Mouse (Mus musculus) intestine, embryonic 16.5 days (tissue): Measurements from ENCODE around the gene Bean1. TPM values are rescaled to one million over a fixed set of nuclear protein-coding genes. Genes with fewer than 3 reads are reported as not detected.

Source experiments
- ATAC-seq: fragments of 200-750 bp; cut with Nextera tagmentation; 2 replicates; pipeline ENCODE4 v1.8.0; 2017; ENCODE audit warnings: moderate TSS enrichment, moderate library complexity
- H3K27ac ChIP-seq: fragments of 300-500 bp; sonication (generic); 2 replicates; pipeline ENCODE4 v1.5.1; 2014; ENCODE audit warnings: mild to moderate bottlenecking, low read length
- H3K27me3 ChIP-seq: fragments of 300-500 bp; sonication (generic); replicated peaks from 2 replicates; pipeline ENCODE4 v1.6.1; 2014; ENCODE audit warnings: low read length, control low read depth, mixed read lengths; ENCODE audit not compliant: control insufficient read depth, insufficient read depth
- H3K36me3 ChIP-seq: fragments of 300-500 bp; sonication (generic); 2 replicates; pipeline ENCODE4 v1.6.1; 2014; ENCODE audit warnings: low read length, control low read depth; ENCODE audit not compliant: control insufficient read depth, insufficient read depth
- H3K4me1 ChIP-seq: fragments of 300-500 bp; sonication (generic); 2 replicates; pipeline ENCODE4 v1.6.1; 2014; ENCODE audit warnings: low read length, control low read depth, mixed read lengths; ENCODE audit not compliant: control insufficient read depth, insufficient read depth
- H3K4me2 ChIP-seq: fragments of 300-500 bp; sonication (generic); 2 replicates; pipeline ENCODE4 v1.6.1; 2014; ENCODE audit warnings: low read depth, low read length, control low read depth
- H3K4me3 ChIP-seq: fragments of 300-500 bp; sonication (generic); 2 replicates; pipeline ENCODE4 v1.5.1; 2014; ENCODE audit warnings: mild to moderate bottlenecking, low read length
- H3K9ac ChIP-seq: fragments of 300-500 bp; sonication (generic); 2 replicates; pipeline ENCODE4 v1.6.1; 2014; ENCODE audit warnings: low read depth, low read length
- H3K9me3 ChIP-seq: fragments of 300-500 bp; sonication (generic); 2 replicates; pipeline ENCODE4 v1.6.1; 2016; ENCODE audit warnings: low read length, control low read depth; ENCODE audit not compliant: control insufficient read depth
- WGBS: fragments of 180-500 bp; shearing (Covaris S2); extraction: QIAGEN DNeasy Blood & Tissue Kit; methylation state at CpG from one replicate; pipeline ENCODE4 v1.1.7; 2014; 5-methylcytosine and 5-hydroxymethylcytosine counted together
- polyA plus RNA-seq: library from polyadenylated mRNA; unstranded; fragments of >200 nt; fragmentation: Nextera tagmentation; extraction: Ambion mirVana; gene quantifications from 2 replicates; pipeline ENCODE4 v1.2.1, GENCODE M21; 2015

Bean1 gene
- polyA plus RNA-seq = 0.82 and 1.1 TPM in 2 replicates

DNA sequence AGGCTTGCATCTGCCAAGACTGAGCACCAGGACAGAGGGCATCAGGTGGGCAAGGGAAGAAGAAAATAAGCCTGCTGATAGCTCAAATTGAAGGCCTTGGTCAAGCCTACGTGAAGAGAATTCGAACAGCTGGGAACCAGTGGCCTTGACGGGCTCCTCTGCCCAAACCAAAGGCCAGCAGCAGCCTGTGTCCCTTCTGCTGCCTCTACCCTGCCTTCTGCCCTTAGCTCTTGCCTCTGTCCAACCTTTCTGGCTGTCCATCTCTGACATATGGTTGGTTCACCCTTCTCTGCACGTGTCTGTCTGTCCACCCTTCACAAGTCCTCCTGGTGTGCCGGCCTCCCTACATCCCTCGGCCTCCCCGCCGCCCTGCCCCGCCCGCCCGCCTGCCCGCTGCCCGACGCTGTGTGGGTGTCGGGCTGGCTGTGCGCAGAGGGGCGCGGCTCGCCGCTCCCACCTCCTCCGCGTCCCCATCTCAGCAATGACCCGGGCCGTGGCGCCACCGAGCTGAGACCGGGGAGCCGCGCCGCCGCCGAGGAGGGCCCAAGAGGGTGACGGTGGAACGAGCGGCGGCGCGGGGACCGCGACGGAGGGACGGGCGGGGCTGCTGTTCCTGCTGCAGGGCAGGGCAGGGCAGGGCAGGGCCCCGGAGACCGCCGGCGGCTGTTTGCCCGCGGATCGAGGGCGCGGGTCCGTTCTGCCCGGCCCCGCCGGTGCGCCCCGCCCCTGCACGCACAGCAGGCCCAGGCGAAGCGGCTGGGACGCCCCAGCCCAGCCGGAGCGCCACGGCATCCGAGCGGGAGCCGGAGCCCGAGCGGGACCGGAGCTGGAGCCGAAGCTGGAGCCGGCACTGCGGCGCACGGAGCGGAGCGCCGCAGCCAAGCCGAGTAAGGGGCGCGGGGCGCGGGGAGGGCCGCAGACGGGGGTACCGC is at the start of gene Bean1:
Bean1 (plus strand) TSS at position 325 of the 932 bp plus-strand sequence.
- Histone ChIP-seq H3K27ac (no peak within 1 kb of the TSS), H3K9ac (peak within 1 kb of the TSS; percentile 73)
- WGBS = 2% methylated on average over 79 of the region's 87 CpGs

DNA sequence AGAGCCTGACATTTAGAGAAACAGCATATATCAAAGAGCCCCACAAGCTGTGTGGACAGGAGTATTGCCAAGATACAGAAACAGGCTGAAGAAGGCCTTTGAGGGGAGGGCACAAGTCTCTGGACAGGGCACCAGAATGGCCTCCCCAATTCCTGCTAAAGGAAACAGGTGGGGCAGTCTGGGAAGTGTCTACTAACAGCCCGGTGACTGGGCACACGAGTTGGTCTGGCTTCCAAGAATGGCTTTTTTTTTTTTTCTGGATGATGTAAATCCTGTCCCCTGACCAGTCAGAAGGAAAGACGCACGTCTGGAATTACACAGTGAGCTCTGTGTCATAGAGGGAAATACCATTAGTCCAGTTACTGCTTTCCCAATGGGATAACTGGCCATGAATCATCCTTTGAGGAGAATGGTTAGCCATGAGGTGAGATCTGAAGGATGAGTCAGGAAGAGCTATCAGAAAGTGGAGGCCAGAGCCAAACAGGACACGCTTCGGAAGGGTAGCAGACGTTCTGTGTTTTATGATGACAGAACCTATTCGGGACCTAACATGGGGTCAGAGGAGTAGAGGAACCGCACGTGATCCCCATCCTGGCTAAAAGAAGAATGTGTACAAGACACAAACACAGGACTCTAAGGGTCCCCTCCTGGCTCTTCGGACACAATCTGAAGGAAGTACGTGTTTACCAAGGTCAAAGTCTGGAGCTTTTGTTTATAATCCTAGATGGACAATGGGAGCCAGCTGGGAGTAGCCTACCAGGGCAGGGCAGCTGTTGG is 48.4 kb upstream of the Bean1 start:
- no peak overlapping the region for H3K27ac ChIP-seq
- H3K9ac ChIP-seq = no peak overlapping the region
- H3K9me3 ChIP-seq = no peaks in the 10 kb centered on the region
- H3K36me3 ChIP-seq = no peaks in the 10 kb centered on the region
- H3K4me3 ChIP-seq = no peak overlapping the region
- no peak for ATAC-seq
- no peaks in the 10 kb centered on the region for H3K27me3 ChIP-seq
- H3K4me1 ChIP-seq = no peaks in the 10 kb centered on the region
- no peak overlapping the region for H3K4me2 ChIP-seq
- WGBS = 70% methylated on average over 12 of the region's 12 CpGs

More for the DNA sequence above, at the start of gene Bean1:
- Histone ChIP-seq H3K27me3 (peaks cover 33% of the 10 kb centered on the region), H3K9me3 (no peaks in the 10 kb centered on the region), H3K36me3 (no peaks in the 10 kb centered on the region), H3K4me2 (peak within 1 kb of the TSS; percentile 99), H3K4me3 (peak within 1 kb of the TSS; percentile 67), H3K4me1 (peaks cover 8% of the 10 kb centered on the region)
- ATAC-seq = peak; percentile 92

DNA sequence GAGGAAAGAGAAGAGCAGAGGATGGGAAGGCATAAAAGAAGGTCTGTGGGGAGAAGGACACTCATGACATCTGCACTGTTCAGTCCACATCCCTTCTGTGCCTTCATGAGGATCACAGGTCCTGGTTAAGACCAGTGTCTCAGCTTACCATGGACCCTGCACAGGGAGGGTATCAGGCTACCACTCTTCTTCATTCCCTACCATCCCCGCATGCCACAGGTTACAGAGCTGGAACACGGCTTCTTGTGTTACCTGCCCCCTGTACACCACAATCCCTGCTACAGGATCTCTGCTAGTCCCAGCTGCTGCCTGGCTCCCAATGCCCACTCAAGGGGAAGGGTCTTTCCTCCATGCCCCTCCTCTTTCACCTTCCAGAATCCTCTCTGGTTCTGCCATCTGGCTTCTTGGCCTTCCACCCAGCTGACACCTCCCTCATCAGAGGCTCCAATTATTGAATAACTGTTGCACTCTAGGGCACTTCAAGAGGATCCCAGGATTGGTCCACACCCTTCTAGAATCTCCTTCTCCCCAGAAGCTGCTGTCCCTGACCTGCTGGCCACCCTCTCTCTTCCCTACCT is 47.1 kb upstream of the Bean1 start:
- H3K9me3 ChIP-seq = no peaks in the 10 kb centered on the region
- H3K36me3 ChIP-seq = no peaks in the 10 kb centered on the region
- no peak for ATAC-seq
- no peak overlapping the region for H3K4me3 ChIP-seq
- 92% methylated on average over 2 of the region's 2 CpGs for WGBS
- H3K4me1 ChIP-seq = no peaks in the 10 kb centered on the region
- no peaks in the 10 kb centered on the region for H3K27me3 ChIP-seq
- H3K9ac ChIP-seq = no peak overlapping the region
- H3K4me2 ChIP-seq = no peak overlapping the region
- H3K27ac ChIP-seq = no peak overlapping the region

DNA sequence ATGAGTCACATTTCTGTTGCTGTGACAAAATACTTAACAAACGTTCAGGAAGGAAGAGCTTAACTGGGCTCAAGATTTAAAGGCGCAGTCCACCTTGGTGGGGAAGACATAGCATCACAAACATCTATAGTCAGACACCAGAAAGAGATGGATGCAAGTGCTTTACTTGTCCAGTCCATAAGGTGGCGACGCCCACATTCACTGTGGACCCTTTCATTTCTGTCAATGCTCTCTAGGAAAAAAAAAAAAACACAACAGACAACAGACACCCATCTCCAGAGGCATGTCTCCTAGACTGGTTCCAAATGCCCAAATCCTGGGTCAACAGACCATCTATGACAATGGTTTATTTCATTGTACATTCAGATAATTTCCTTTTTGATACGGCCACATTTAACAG is 45.7 kb upstream of the Bean1 start:
- H3K27ac ChIP-seq = no peak overlapping the region
- no peak overlapping the region for H3K9ac ChIP-seq
- no peaks in the 10 kb centered on the region for H3K4me1 ChIP-seq
- H3K9me3 ChIP-seq = no peaks in the 10 kb centered on the region
- WGBS = 78% methylated on average over 5 of the region's 5 CpGs
- no peaks in the 10 kb centered on the region for H3K36me3 ChIP-seq
- ATAC-seq = no peak
- no peaks in the 10 kb centered on the region for H3K27me3 ChIP-seq
- no peak overlapping the region for H3K4me3 ChIP-seq
- no peak overlapping the region for H3K4me2 ChIP-seq

DNA sequence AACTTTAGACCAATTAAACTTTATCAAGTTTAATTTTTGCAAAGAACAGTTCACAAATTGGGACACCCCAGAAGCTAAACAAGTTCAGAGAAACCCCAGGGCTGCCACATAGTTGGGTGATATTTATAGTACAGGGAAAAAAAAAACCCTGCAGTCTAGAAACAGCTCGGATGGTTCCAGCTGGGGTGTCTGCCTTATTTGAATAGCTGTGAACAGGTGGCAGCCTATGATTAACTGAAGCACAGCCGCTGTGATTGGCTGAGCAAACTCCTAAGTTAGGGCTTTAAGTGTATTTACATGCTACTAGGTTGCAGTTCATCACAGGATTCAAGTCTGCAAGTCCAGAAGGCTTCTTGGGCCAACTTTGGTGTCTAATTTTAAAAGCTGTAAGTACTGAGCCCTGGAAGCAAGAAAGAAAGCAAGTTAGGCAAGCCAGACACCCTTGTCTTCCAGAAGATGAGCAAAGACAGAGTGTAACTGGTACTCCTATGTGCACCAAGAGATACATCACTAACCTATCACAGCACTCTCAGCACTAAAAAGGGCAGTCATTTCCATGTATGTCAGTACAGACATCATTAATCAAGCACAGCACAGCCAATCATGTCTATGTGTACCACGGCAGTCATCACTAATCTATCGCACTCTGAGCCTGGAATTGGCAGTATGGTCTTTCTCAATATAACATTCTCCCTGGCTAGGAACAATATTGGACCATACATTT is 42.9 kb upstream of the Bean1 start:
- no peaks in the 10 kb centered on the region for H3K4me1 ChIP-seq
- H3K4me2 ChIP-seq = no peak overlapping the region
- no peaks in the 10 kb centered on the region for H3K36me3 ChIP-seq
- H3K27me3 ChIP-seq = no peaks in the 10 kb centered on the region
- no peak overlapping the region for H3K4me3 ChIP-seq
- H3K27ac ChIP-seq = no peak overlapping the region
- WGBS = 55% methylated on average over 4 of the region's 4 CpGs
- no peaks in the 10 kb centered on the region for H3K9me3 ChIP-seq
- H3K9ac ChIP-seq = no peak overlapping the region
- no peak for ATAC-seq

DNA sequence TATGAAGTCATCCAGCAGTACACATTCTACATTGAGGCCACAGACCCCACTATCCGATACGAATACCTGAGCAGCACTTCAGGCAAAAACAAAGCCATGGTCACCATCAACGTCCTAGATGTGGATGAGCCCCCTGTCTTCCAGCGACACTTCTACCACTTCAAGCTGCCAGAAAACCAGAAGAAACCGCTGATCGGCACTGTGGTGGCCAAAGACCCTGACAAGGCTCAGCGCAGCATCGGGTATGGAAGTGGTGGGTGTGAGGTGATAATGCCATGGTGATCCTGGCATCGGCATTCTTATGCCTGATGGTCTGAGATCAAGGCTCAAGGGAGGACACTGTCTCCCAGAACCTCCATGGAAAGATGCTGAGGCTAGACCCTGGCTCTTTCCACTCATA is 39.3 kb upstream of the Bean1 start:
- no peak overlapping the region for H3K27ac ChIP-seq
- H3K9me3 ChIP-seq = no peaks in the 10 kb centered on the region
- no peak overlapping the region for H3K9ac ChIP-seq
- no peak overlapping the region for H3K4me2 ChIP-seq
- ATAC-seq = no peak
- no peaks in the 10 kb centered on the region for H3K4me1 ChIP-seq
- no peaks in the 10 kb centered on the region for H3K36me3 ChIP-seq
- H3K27me3 ChIP-seq = no peaks in the 10 kb centered on the region
- H3K4me3 ChIP-seq = no peak overlapping the region
- WGBS = 92% methylated on average over 9 of the region's 9 CpGs

DNA sequence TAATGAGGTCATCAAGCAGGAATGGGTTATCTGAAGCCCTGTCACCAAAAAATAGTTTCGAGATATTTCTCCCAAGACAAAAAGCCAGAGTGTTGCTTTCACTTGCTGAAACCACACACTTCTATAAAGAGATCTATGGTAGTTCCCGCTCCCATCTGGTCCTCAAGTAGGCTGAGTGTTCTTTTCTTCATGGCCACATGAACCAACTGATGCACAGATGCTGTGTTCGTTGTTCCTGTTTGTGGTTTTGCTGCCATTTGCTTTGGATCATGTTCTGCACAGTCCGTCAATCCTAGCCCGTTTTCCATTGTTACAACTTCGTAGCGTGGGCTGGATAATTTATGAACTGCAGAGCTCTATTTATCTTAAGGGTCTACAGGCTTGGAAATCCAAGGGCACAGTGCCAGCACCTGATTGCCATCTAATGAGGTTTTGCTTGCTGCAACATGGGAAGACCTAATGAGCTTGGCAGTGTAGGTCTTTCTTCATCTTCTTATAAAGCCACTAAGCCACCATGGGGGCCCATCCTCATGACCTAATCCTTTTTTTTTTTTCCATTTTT is 38.7 kb upstream of the Bean1 start:
- Histone ChIP-seq H3K4me3 (no peak overlapping the region), H3K9me3 (no peaks in the 10 kb centered on the region), H3K4me1 (no peaks in the 10 kb centered on the region), H3K27me3 (no peaks in the 10 kb centered on the region), H3K27ac (no peak overlapping the region), H3K4me2 (no peak overlapping the region), H3K36me3 (no peaks in the 10 kb centered on the region), H3K9ac (no peak overlapping the region)
- 79% methylated on average over 7 of the region's 7 CpGs for WGBS
- ATAC-seq = no peak

DNA sequence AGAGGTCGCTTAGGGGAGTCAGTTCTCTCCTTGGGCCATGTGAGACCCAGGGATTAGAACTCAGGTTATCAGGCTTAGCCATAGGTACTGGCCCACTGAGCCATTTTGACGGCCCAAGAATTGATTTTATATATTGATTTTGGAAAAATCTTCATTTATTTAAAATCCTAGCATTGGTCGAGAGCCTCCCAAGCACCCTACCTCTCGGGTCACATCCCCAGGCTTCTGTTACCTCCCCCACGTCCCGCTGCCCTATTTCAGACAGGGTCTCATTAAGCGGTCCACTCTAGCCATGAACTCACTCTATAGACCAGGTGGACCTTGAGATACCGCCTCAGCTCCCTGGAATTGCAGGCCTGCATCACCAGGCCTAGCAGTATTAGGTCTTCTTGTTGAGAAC is 35.7 kb upstream of the Bean1 start:
- Histone ChIP-seq H3K27ac (no peak overlapping the region), H3K4me3 (no peak overlapping the region), H3K36me3 (no peaks in the 10 kb centered on the region), H3K9ac (no peak overlapping the region), H3K9me3 (no peaks in the 10 kb centered on the region), H3K4me2 (no peak overlapping the region), H3K4me1 (no peaks in the 10 kb centered on the region), H3K27me3 (no peaks in the 10 kb centered on the region)
- 91% methylated on average over 8 of the region's 8 CpGs for WGBS
- ATAC-seq = no peak
